Mouse (Mus musculus) T-cell, adult 2 months (primary cell): ENCODE measurements around the gene Myo1e.

Source experiments
- DNase-seq: peaks from one replicate; pipeline ENCODE4 v3.0.0; 2022; ENCODE audit warnings: low spot score

The Myo1e gene

DNA sequence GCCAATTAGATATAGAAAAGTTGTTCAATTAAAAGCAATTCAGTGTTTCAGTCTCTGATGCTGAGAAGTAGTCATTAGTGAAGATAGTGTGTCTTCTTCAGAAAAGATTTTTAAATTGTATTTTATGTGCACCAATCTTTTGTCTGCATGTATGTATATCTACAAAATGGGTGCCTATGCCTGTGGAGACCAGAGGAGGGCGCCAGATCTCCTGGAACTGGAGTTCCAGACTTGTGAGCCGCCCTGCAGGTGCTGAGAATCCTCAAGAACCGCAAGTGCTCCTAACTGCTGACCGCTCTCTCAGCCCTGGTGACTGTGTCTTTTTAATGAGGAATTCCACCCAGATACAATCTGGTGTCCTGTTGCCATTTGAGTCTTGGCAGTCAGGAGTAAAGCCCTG, 76.0 kb downstream of the Myo1e start:
- no peak for DNase-seq

DNA sequence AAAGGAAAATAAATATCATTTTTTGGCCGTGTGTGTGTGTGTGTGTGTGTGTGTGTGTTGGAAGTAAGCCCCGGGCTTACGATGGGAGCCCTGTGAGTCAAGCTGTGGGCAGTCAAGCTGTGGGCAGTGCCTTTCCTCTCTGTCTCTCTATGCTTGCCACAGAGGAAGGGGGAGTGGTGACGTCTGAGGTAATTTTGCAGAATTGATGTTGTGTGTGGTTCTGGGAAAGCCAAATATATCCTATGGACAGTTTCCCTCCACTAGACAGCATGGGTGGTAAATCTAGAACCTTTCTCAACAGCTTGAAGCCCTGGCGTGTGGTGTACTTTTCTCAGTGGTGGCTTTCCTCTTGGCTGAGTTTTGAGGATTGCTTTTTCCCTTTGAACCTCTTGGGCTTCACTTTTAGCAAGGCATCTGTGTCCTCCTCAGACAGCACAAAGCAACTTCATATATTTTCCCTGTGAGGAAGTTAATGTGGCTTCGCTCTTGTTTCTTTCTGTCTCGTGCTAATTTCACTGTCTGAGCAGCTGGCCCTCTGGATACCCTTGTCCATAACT, 77.5 kb downstream of the Myo1e start:
- no peak for DNase-seq

DNA sequence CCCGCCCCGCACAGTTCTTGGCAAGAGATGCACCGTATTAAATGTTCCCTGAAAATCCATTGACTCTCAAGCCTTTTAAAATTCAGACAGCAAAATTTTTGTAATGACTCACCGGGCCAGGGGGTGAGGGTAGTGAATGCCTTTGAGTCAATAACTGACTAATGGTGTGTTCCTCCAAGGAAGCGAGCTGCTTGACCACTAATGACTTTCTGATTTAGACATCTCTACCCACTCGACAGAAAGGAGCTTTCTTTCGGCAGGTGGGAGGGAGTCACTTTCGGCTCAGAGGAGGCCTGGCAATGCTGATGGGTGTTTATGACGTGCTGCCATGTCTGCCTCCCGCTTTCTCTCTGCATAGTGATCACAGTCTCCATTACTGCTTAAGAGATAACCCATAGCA, 83.6 kb downstream of the Myo1e start:
- no peak for DNase-seq

DNA sequence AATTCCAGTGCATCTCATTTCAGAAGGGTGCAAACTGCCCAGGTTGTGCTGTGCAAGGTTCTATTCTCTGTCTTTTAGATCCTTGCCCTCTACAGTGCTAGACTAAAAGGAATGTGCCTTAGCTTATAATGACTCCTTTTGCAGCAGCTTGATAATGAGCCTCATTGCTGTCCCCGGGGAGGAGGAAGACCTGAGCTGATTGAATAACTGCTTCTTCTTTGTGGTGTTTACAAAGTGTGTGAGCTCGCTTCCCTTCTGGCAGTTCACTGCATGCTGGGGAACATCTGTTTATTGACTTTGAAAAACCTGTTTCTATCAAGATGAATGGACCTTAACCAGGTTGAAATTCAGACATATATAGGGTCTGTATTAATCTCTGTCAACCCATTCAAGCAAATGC, 89.8 kb downstream of the Myo1e start:
- no peak for DNase-seq

DNA sequence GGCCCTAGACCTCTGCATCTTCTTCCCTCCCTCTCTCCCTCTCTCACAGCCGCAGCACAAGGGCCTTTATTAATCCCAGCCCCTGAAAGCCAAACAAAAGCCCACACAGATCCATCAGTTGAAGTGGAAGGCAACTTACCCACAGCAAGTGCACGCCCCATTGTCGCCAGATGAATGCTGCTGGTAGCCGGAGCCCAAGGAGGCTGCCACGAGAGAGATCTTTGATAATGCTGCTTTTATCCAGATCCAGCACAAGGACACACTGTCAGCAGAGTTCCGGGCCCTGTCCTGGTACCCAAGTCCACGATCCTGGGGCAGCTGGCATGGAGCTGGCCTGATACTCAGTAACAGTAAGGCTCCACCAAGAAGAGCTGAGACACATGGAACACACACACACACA, 91.1 kb downstream of the Myo1e start:
- no peak for DNase-seq

DNA sequence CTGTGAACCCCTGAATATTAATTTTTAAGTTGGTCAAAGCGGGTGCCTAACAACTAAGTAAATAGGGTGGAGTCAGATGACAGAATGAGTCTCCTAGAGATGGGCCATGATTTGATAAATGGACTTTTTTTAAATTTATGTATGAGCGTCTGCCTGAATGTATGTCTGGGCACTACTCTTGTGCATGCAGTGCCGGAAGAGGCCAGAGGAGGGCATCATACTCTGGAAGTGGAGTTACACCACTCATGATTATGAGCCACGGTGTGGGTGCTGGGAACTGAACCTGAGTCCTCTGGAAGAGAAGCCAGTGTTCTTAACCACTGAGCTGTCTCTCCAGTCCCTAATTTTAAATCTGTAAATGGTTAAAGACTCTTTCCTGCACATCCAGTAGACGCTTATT, 93.6 kb downstream of the Myo1e start:
- DNase-seq = no peak

DNA sequence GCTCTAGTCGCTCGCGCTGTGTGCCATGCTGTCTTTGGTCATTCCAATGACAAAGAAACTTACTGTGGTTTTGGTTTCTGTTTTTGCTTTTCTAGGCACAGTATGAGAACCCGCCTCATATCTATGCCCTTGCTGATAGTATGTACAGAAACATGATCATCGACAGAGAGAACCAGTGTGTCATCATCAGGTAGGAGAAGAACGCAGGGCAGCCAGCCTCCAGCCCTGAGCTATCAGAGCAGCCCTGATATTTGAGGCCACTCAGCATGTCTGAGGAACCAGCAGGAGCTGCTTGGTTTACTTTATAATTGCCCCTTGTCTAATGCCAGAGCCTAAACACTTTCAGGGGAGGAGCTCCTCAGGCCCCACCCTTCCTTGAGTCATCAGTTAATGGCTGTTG, 94.4 kb downstream of the Myo1e start:
- no peak for DNase-seq

DNA sequence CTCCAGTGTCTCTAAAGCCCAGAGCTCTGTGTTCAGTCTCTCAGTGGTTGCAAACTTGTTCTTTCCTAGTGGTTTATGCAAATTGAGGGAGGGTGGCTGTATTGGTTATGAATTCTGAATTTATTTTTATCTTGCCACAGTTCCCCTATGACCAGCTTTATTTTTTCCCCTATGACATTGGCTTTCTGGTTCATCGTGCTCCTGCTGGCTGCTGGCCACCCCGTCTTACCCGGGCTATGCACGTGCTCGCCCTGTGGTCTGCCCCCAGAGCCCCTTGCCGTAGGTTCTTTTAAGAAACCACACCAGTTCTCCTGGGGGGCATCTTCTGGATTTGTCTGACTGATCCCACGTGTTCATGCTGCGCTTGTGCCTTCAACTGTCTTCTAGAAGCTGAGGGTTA, 97.8 kb downstream of the Myo1e start:
- DNase-seq = no peak

DNA sequence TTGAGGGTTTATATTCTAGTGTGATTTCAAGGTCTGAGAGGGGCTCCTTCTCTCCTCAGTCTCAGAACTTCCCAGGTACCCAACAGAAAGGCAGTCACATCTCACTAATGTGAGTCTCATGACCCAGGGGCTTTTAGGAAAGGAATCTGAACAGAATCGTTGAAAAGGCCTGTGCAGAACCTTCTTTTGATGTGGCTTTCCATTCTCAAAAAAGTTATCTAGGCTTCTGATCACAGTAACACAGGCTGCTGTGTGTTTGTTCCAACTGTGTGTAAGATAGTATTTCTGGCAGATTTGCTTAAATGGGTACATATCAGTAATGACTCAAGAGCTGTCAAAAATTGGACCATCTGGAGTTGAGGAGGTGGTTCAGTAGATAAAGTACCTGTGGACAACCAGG, 102.9 kb downstream of the Myo1e start:
- DNase-seq = no peak

DNA sequence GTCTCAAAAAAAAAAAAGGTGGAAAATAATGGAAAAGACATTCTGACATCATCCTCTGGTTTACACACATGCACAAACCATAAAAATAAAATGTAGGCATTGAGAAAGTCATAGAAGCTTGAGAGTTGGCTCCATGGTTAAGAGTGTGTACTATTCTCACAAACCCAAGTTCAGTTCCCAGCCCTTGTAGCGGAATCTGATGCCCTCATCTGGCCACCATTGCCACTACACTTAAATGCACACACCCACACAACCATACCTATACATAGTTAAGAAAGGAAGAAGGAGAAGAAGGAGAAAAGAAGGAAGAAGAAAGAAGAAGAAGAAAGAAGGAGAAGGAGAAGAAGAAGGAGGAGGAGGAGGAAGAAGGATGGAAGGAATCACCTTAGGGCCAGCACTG, 106.9 kb downstream of the Myo1e start:
- DNase-seq = no peak

DNA sequence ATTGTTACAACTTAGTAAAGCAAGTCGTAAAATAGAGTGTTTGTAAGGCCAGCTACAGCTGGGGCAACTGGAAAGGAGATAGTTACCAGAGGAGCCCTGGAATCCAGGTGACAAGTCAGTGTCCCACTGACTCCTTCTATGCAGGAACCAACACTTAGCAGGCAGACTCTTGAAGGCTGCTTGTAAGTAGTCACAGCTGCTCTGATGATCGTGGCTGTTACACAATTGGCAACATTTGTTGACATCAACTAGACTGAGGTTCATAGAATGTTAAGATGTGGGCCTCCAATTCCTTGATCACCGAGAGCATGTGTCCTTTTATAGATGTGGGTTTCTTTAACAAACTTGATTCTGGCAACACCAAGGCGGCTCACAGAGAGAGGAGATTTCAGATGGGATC, 108.0 kb downstream of the Myo1e start:
- no peak for DNase-seq

DNA sequence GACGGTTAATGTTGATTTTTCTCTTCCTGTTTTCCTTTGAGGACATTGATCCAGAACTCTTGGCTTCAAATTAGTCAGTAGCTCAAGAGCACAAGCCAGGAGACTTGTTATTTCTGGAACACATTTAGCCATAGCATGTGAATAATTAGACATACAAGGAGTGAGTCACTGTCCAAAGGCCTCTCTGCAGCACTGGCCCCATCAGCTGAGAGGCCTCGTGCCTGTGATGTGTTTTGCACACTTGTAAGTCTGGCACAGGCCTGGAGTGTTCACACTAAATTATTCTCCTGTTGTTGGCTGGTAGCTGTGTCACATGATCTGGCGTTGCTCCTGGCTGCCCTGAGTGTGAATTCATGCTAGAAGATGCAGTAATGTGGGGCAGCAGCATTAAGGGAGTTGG, 111.5 kb downstream of the Myo1e start:
- no peak for DNase-seq

DNA sequence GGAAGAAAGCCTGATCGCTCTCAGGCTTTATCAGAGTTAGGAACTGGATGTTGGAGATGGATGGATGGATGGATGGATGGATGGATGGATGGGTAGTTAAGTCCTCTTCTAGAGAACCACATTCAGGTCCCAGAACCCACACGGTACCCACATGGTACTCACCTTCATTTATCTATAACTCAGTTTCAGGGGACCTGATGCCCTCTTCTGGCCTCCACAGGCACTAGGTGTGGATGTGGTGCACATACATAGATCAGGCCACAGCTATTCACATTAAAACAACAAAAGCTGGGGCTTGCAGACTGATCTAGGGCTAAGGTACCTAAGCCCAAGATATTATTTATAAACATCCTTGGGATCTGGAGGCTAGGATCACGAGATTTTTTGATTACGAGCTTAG, 117.2 kb downstream of the Myo1e start:
- DNase-seq = no peak

DNA sequence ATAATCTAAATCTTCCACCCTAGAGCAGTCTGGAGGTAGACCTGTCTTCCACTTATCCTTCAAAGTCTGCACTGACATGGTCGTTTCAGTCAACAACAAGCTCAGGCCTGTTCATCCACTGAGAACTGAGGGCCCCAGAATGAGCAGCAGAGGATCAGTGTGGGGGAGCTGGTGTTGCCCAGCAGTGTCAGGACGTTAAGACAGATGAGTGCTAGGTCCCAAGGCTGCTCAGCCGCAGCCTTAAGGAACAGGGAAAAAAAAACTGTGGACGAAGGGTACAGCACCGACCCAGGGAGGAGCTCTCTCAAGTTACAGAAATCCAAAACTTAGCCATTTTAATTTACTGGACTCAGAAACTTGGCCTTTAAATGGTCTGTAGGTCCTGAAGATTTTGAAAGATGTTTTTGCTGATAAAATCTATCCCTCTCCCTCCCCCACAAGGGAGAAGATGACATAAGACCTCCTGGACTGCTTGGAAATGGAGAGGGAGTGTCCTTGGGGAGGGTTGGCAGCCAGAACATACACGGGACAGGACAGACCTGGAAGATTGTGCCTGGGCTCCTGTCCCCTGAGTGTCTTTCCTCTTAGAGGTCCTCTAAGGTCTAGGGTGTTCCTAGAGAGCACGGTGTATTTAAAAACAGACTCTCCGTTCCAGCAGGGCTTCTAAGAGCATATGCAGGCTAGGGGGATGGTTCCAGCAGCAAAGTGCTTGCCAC, 118.9 kb downstream of the Myo1e start:
- no peak for DNase-seq

DNA sequence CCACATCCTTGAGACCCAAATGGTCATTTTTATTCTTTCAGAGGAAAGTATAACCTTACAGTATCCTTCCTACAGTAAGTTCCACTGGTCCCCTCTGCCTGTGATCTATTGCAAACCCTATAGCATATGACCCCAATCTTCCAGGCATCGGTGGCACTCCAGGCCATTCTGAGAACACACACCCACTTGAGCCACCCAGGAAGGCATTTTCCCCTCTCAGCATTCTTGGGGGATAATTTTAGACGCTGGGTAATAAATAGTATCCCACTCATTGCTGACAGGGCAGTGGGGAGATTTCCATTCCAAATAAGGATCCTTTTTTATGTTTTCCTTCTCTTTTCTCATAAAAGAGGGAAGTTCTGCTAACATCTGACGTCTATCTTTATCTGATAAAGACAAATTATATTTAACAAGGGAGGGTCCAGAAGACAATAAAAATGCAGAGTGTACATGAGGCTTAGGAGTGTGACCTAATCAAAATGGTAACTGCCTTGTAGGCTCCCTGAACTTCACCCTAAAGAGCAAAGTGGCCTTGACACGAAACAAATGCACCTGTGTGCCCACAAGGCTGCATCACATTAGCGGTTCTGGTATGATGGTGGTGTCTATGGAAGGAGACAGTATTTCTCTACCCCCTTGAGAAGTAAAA, 121.2 kb downstream of the Myo1e start:
- no peak for DNase-seq

DNA sequence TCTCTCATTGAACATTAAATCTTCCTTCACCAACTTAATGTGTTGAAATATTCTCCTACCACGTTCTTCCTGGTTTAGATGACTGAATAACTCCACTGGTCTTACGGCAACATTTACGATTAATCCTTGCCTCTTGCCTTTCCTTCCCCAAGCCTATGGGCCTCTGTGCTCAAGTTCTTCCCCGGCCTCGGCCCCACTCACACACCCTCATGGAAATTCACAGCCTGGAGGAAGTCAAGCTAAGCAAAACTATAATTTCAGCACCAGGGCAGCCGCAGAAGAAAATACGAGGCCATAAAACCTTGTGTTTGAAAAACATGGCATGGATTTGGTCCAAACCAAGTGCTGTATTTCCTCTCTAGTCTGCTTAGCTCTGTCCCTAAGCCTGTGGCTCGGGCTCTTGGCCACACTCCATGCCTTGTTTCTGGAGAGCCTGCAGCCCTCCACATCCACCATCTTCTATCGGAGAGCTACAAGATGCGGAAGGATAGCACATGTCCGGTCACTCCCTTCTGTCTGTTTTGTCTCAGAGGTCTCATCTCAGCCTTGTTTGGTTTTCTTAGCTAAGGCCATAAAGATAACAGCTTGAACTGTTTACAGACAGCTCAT, 124.7 kb downstream of the Myo1e start:
- DNase-seq = no peak

DNA sequence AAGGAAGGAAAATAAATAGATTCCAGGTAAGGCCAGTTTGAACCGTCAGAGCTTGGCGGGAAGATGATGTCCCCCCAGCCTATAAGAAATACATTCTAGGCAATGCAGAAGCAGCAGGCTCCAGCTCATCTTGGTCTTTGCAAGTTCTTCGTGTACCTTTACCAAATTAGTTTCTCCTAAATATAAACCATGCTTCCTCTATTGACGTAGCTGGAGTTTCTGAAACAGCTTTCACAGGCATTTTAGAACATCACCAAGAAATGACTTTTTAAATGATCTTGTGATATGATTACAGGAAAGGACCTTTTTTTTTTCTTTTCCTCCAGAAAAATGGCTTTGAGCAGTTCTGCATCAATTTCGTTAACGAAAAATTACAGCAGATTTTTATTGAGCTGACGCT, 131.2 kb downstream of the Myo1e start:
- no peak for DNase-seq

DNA sequence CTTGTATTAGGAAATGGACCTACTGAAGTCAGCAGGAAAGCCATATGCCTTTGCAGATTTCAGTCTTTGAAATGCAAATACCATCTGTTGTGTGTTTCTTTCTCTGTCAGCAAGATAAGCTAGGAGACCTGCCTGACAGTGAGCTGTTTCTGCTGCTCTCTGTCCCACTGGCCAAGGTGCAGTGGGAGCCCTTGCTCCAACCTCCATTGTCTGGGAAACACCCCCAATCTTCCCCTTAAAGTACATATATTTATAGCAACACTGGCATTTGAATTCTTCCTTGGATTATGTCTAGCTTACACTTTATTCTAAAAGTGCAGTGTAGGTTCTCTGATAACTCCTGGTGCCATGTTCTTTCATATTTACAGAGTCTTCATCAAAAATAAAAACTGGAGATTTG, 131.7 kb downstream of the Myo1e start:
- DNase-seq = no peak

DNA sequence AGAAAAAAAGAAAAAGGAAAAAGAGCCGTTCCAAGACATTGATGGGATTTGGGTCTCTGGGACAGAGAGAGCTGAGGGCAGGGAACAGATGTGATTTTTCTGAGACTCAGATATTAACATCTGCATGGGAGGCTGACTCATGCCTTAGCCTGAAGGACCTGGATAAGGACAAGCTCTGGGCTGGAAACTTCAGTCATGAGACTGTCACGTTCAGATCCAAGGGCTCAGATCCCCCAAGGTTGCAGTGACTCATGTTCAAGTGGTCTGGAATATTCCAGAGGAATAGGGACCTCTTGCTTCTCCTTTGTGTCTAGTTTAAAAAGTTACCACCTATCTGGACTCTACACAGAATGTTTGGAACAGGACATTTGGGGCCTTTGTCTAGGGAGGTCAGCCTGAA, 142.1 kb downstream of the Myo1e start:
- no peak for DNase-seq

DNA sequence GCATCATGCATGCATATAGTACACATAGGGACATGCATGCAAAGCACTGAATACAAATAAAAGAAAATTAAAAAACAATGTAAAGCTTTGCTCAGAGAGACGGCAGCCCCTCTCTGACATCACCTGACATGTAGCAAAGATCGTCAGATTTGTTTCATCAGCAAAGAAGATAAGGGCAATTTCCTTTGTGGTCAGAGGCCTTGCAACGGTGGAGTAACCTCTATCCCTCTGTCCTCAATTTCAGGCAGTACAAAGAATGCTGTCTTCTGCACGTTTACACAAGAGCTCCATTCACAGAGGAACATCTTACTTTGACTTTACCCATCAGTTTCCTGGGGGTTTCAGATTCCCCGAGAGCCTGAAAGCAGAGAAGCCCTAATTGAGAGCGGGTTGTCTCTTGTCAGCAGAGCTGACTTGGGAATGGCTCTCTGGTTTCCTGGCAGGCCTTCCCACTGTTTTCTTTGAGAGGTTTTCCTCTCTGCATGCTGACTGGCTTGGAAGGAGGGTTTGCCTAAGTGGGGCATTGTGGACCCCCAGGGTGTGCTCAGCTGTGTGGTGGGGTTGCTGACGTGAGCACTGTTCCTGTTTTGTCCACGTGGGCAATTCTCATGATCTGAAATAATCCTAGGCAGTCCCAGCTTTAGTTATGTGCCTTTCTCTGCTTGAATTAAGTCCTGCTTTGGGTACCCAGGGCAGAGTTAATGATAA, 144.6 kb downstream of the Myo1e start:
- DNase-seq = no peak

DNA sequence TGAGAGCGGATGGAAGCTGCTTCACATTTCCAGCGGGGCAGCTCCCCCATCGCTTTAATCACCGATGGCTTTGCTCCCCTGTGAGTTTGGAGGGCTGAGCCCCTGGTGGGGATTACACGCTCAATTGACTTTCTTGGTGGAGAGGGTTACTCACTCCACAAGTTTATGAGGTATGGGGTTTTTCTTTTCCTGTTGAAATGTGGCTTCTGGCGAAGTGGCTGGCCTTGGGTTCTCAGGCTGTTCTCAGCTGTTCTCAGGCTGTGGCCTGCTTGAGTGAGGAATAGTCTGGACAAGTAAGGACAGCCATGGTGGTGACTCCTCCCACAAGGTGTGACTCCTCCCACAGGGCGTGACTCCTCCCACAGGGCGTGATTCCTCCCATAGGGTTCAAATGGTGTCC, 149.1 kb downstream of the Myo1e start:
- DNase-seq = no peak

DNA sequence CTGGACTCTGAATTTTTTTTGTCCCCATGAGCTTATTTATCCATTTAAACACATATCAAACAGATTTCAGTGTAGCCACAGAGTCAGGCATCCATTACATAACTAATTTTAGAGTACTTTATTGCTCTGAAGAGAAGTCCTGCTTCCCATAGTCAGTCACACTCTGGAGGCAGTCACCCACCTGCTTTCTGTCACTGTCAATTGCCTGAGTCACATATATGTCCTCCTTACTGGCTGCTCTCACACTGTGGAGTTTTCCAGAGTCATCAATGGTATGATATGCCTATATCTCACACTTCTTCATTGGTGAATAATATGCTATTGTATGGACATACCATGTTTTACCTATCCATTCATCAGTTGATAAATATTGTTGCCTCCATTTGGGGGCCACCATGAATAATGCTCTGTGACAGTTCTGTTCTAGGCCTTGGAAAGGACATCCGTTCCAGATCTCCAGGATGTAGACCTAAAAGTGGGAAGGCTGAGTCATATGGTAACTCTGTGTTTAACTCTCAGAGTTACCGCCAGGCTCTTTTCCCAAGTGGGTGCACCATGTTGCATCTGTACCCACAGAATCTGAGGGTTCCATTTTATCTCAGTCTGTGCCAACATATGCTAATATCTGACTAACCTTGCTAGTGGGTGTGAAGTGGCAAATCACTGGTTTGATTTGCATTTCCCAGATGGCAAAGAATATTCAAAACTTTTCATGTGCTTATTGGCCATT, 152.4 kb downstream of the Myo1e start:
- no peak for DNase-seq
